Mouse (Mus musculus) adipose tissue, adult 10 weeks (tissue): ENCODE data around the gene Slc12a9. TPM values are rescaled to one million over a fixed set of nuclear protein-coding genes. Genes with fewer than 3 reads are reported as not detected.

ENCODE experiments used
- polyA plus RNA-seq: library from polyadenylated mRNA; stranded (reverse); fragments of 350-450 nt; fragmentation: Illumina TruSeq; extraction: RNeasy Lipid Tissue Mini Kit (QIAGEN cat#74804); gene quantifications from one replicate; pipeline ENCODE4 v1.2.3, GENCODE M21; 2014; ENCODE audit warnings: low read depth, low replicate concordance

Gene Slc12a9
- polyA plus RNA-seq: 15.5 TPM

DNA sequence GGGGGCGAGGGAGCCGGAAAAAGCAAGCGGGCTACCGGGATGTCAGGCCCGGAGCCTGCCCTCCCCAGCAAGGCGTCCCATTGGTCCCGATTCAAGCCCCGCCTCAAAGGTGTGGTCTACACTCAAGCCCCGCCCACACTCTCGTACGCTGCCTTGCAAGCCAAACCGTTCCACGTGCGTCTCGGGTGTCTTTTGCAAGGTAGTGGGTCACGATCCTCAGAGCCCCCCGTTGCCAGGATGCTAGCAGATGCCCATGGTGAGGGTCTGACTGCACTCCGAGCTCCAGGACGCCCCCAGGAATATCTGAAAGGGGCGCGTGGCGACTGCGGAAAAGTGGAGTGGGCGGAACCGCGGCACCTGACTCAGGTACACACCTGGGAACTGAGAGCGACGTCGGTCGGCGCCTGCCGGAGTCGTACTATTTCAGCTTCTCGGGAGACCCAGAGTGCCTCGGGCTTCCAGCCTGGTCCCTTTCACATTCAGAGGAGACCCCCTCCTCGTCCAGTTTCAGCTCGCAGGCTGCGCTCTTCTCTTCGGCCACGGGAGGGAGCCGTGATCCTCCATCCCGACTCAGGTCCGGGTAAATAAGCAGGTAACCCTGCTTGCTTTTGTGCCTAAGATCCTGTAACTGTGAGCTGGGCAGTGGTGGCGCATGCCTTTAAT is at the start of gene Slc12a9:
TSS of gene Slc12a9 (minus strand) at position 86 of the 663 bp plus-strand sequence.

DNA sequence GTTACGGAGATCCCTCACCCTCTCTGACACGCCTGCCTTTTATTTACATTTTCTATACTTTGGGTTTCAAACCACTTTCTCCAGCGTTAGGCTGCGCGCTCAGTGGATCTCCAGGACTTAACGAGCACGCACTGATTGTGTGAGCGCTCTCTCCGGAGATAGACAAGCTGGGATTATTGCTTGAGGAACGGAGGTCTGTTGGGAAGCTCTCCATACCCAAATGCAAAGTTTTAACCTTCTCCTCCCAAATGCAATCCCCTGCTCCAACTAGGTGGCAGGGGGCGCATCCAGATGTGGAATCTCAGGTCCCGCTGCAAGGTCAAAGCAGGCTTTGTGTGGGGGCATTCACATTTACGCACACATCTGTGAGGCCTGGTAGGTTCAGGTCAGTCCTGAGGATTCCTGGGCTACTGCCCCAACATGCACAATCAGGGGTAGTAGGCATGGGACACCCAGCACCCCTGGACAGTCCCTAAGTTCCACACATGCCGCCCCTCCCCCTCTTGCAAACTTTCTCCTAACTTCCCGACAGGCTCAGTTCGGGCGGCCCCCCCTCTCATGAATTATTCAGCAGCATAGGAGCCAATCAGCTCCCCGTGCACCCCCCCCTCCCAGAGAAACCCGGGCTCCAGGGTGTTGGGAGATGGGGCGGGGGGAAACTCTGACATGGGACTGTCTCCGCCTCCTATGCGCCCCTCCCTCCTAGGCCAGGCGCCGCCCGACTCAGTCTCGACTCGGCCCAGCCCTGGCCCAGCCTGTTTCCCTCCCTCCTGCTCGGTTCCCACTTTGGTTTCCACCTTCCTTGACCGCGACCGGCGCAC is 16.2 kb upstream of the Slc12a9 start, which contains the start of gene Ephb4:
TSS of gene Ephb4 (plus strand) at position 726 of the 821 bp plus-strand sequence.

DNA sequence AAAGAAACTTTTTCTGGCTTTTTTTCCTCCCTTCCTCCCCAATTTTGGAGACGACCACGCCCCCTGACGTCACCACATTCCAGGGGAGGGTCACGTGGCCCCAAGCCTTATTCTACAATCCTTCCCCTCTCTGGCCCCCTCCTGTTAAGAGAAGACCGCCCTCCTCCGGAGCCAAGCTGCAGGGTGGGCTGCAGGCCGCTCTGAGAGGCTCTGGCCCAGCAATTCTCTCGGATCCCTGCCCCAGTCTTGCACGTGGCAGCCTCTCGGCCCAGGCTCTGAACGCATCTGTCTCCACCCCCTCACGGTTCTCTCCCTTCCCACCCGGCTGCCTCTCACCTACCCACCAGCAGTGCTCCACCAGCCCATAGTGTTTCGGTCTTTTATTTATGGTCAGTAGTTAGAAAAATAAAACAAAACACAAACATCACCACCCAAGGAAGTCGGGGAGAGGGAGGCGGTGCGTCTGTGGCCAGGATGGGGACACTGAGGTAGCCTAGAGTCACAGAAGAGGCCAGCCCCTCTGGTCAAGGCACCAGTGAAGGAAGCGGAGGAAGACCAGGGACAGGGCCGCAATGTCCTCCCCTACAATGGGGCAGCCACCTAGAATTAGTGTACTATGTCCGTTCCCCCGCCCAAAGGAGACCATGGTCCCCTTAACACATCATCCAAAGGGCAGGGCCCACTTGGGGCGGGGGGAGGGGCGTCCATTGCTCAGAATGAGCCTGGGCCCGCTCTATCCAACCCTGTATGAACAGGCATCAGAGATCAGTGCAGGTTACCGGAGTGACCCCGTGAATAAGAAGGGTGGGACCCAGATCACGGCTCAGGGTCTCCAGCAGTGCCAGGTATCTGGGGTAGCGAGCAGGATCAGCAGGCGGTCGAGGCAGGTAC is 19.0 kb downstream of the Slc12a9 start, which contains the start of gene Trip6:
TSS of gene Trip6 (minus strand) at position 212 of the 891 bp plus-strand sequence.

DNA sequence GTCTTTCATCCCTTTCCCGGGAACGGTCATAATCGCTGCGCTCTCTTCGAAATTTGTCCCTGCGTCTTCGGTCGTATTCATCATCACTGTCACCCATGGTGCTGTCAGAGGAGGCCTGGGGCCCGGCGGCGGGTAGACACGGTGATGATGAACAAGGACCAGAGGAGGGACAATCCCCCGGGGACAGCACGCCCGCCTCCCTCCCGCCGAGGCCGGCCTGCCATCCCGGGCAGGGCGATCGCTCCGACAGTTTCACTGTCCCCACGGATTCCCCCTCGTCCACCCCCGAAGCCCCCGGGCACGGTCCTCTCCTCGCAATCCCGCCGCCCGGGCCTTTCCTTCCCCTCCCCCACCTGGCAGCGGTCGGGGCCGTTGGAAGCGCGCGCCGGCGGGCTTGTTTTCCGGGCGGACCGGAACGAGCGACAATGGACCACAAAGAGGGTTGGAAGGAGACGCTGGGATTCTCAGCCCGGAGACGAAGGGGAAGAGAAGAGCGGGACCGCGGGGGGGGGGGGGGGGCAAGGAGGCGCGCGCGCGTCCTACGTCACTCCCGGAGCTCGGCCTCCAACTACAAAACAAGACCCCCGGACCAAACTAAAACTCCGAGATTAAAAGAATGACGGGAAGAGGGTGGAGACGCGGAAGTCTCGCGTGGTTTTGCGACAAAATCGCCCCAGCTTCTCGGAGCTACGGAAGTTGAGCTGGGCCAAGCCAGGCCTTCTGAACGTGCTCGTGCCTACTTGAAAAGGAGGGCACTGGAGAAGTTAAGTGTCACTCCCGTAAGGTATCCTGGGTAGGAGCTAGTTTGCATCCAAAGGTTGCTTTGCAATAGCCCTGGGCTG is 26.1 kb downstream of the Slc12a9 start, which contains the start of gene Srrt:
TSS of gene Srrt (minus strand) at position 604 of the 842 bp plus-strand sequence.

DNA sequence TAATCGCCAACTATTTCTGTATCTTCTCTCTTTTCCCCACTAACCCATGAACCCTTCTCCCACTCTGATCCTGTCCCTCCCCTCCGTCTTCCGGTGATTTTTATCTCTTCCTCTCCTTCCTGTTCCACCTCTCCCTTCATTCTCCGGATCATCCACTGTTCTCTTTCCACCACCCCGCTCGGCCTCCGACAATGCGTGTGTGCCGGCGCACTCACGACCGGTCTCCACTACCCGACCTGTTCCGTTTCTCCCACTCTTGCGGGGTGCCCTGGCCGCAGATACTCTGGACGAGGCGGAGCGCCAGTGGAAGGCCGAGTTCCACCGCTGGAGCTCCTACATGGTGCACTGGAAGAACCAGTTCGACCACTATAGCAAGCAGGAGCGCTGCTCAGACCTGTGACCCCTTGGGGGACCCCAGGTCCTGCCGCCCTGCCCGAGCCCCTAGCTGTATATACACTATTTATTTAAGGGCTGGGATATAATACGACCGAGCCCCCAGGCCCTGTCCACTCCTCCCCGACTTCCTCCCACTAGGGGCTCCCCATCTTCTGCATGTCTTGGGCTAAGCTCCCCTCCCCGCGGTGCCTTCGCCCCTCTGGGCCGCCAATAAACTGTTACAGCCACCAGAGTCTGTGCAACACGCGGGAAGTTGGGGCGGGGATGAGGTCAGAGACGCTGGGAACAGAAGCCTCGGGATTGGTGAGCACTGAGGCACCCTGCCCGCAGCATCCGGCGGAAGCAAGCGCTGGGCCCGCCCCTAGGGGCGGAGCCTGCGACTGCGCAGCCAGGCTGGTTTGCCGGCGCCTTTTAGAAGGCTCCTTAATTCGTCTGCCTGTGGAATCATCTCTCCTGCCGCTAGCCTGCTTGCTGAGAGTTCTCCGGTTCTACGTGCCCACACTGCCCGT is 39.3 kb downstream of the Slc12a9 start, which contains the start of gene Ufsp1:
TSS of gene Ufsp1 (plus strand) at position 791 of the 905 bp plus-strand sequence.

DNA sequence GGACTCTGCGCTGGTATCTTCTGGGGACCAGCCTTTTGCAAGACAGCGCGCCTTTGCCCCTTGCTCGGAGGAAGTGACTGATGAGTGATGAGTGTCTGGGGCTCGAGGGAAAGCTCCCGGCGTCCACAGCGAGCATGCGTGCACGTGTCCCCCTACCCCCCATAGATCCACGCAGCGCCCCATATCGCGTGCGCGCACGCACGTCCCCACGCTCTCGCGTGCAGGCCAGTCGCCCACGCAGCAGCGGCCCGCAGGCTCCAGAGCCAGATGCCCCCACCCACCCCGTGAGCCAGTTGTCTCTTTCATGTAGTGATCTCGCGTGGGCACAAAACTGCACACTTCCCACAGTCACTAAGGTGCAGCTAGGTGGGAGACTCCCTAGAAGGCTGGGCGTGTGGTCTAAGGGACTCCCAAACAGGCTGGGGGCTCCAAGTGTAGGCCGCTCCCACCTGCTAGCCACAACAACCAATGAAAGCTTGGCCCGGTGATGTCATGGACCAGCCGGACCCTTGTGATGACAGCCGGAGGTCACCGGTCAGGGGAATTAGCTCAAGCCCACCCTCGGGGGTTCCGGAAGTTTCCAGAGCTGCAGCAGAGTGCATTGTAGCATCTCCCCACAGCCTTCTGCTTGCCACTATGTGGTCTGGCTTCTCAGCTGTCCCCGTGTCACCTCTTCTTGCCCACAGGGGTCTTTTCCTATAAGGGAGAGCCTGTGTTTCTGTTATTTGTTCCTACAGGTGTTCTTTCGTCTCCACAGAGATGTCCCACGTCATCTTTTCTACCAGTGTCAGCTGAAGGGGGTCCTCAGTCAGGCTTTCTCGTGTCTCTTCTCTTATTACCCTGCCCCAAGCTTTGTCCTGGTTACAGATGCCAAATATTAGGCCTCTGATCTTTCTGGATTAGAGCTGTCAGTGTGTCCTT is 46.1 kb downstream of the Slc12a9 start, which contains the start of gene Ache:
TSS of gene Ache (plus strand) at position 488 of the 921 bp plus-strand sequence.

Other genes with a start within 250 kb of the Slc12a9 start
- gene Trim56, start 217.4 kb downstream of the Slc12a9 start, polyA plus RNA-seq: 12.5 TPM
- gene Muc3, start 184.3 kb downstream of the Slc12a9 start, polyA plus RNA-seq: 0.58 TPM
- gene Muc3a, start 121.2 kb downstream of the Slc12a9 start, polyA plus RNA-seq: 0.52 TPM
- gene Ache, start 46.1 kb downstream of the Slc12a9 start, polyA plus RNA-seq: 0.71 TPM
- gene Ufsp1, start 39.0 kb downstream of the Slc12a9 start, polyA plus RNA-seq: 9.6 TPM
- 161 TPM for gene Srrt, start 25.9 kb downstream of the Slc12a9 start, polyA plus RNA-seq
- 35.0 TPM for gene Trip6, start 19.2 kb downstream of the Slc12a9 start, polyA plus RNA-seq
- 15.4 TPM for gene Ephb4, start 16.5 kb upstream of the Slc12a9 start, polyA plus RNA-seq
- gene Zan, start 143.5 kb upstream of the Slc12a9 start, polyA plus RNA-seq: 0.25 TPM
- gene Pop7, start 168.9 kb upstream of the Slc12a9 start, polyA plus RNA-seq: 21.6 TPM
- gene Gigyf1, start 185.0 kb upstream of the Slc12a9 start, polyA plus RNA-seq: 25.5 TPM
- gene Epo, start 199.6 kb upstream of the Slc12a9 start, polyA plus RNA-seq: not detected
- gene Gnb2, start 199.9 kb upstream of the Slc12a9 start, polyA plus RNA-seq: 338 TPM
- 0.53 TPM for gene Actl6b, start 219.9 kb upstream of the Slc12a9 start, polyA plus RNA-seq
- 0.37 TPM for gene Tfr2, start 236.2 kb upstream of the Slc12a9 start, polyA plus RNA-seq